Mouse (Mus musculus): ENCODE measurements around the gene Smc1b. TPM values are rescaled to one million over a fixed set of nuclear protein-coding genes. Genes with fewer than 3 reads are reported as not detected.
A peak's percentile ranks its signal among the peaks of the same experiment; 100 is the strongest.

Smc1b gene
- polyA plus RNA-seq, 1 experiment from 2014 or later, result 0.19 TPM

- no peak for ATAC-seq (ENCODE audit: low FRiP score)
Measured at GRCm38 (mm10) chr15:85161416-85161815, 29.7 kb upstream of the Smc1b start.

GRCm38 (mm10) chr15:85156198-85156597 lies 24.4 kb upstream of the Smc1b start:
- Histone ChIP-seq H3K9ac (replicated peaks) (no peak overlapping the region), H3K4me1 (peaks cover 3% of the 10 kb centered on the region; the same call in 1 of the 2 replicates), H3K27me3 (replicated peaks) (no peaks in the 10 kb centered on the region), H3K27ac (replicated peaks) (0 out of 2 replicates have a peak overlapping the region, but pooled peaks have one; percentile 9), H3K4me2 (no peak overlapping the region), H3K4me3 (replicated peaks) (no peak overlapping the region), H3K36me3 (no peaks in the 10 kb centered on the region), H3K9me3 (replicated peaks) (no peaks in the 10 kb centered on the region)
- ATAC-seq (ENCODE audit: low FRiP score), result no peak
- WGBS, result 63% methylated on average over 4 of the region's 4 CpGs

More at GRCm38 (mm10) chr15:85161416-85161815, 29.7 kb upstream of the Smc1b start:
- Histone ChIP-seq H3K4me3 (replicated peaks) (no peak overlapping the region), H3K9me3 (replicated peaks) (no peaks in the 10 kb centered on the region), H3K27me3 (replicated peaks) (no peaks in the 10 kb centered on the region), H3K36me3 (no peaks in the 10 kb centered on the region), H3K4me2 (no peak overlapping the region), H3K4me1 (peaks cover 6% of the 10 kb centered on the region), H3K9ac (replicated peaks) (no peak overlapping the region), H3K27ac (replicated peaks) (no peak overlapping the region)

GRCm38 (mm10) chr15:85154091-85154490 lies 22.3 kb upstream of the Smc1b start:
- H3K9me3 ChIP-seq (replicated peaks), result no peaks in the 10 kb centered on the region
- no peak overlapping the region for H3K27ac ChIP-seq (replicated peaks)
- no peaks in the 10 kb centered on the region; the same call in 1 of the 2 replicates for H3K27me3 ChIP-seq (replicated peaks)
- H3K4me2 ChIP-seq, result no peak overlapping the region
- ATAC-seq (ENCODE audit: low FRiP score), result no peak
- H3K36me3 ChIP-seq, result no peaks in the 10 kb centered on the region
- WGBS, result 91% methylated on average over 3 of the region's 3 CpGs
- H3K4me1 ChIP-seq, result peaks cover 3% of the 10 kb centered on the region; the same call in 1 of the 2 replicates
- H3K4me3 ChIP-seq (replicated peaks), result no peak overlapping the region
- H3K9ac ChIP-seq (replicated peaks), result no peak overlapping the region

GRCm38 (mm10) chr15:85152577-85152976 lies 20.8 kb upstream of the Smc1b start:
- no peak for ATAC-seq (ENCODE audit: low FRiP score)

GRCm38 (mm10) chr15:85151433-85151918 lies 19.7 kb upstream of the Smc1b start:
- no peak overlapping the region for H3K9ac ChIP-seq (replicated peaks)
- WGBS, result 27% methylated on average over 13 of the region's 13 CpGs
- H3K4me1 ChIP-seq, result peaks cover 1% of the 10 kb centered on the region; the same call in 1 of the 2 replicates
- H3K27ac ChIP-seq (replicated peaks), result no peak overlapping the region
- no peaks in the 10 kb centered on the region; the same call in 1 of the 2 replicates for H3K27me3 ChIP-seq (replicated peaks)
- peak; percentile 47; the same call in 1 of the 2 replicates for ATAC-seq (ENCODE audit: low FRiP score)
- H3K4me3 ChIP-seq (replicated peaks), result no peak overlapping the region
- H3K4me2 ChIP-seq, result 0 out of 2 replicates have a peak overlapping the region, but pooled peaks have one; percentile 13
- no peaks in the 10 kb centered on the region for H3K9me3 ChIP-seq (replicated peaks)
- H3K36me3 ChIP-seq, result no peaks in the 10 kb centered on the region

More at GRCm38 (mm10) chr15:85152577-85152976, 20.8 kb upstream of the Smc1b start:
- no peak overlapping the region for H3K4me2 ChIP-seq
- H3K9ac ChIP-seq (replicated peaks), result no peak overlapping the region
- H3K36me3 ChIP-seq, result no peaks in the 10 kb centered on the region
- H3K4me3 ChIP-seq (replicated peaks), result no peak overlapping the region
- 82% methylated on average over 3 of the region's 3 CpGs for WGBS
- H3K9me3 ChIP-seq (replicated peaks), result no peaks in the 10 kb centered on the region
- no peak overlapping the region for H3K27ac ChIP-seq (replicated peaks)
- peaks cover 3% of the 10 kb centered on the region; the same call in 1 of the 2 replicates for H3K4me1 ChIP-seq
- no peaks in the 10 kb centered on the region; the same call in 1 of the 2 replicates for H3K27me3 ChIP-seq (replicated peaks)

- no peak overlapping the region for H3K4me2 ChIP-seq
- ATAC-seq (ENCODE audit: low FRiP score), result no peak
- 95% methylated on average over 5 of the region's 5 CpGs for WGBS
Measured at GRCm38 (mm10) chr15:85144249-85144648, 12.5 kb upstream of the Smc1b start.

GRCm38 (mm10) chr15:85143747-85144146 lies 12.0 kb upstream of the Smc1b start:
- no peak overlapping the region for H3K4me3 ChIP-seq (replicated peaks)
- no peak overlapping the region for H3K27ac ChIP-seq (replicated peaks)
- no peak overlapping the region for H3K9ac ChIP-seq (replicated peaks)
- H3K36me3 ChIP-seq, result no peaks in the 10 kb centered on the region
- H3K4me1 ChIP-seq, result no peaks in the 10 kb centered on the region
- no peaks in the 10 kb centered on the region for H3K9me3 ChIP-seq (replicated peaks)
- 93% methylated on average over 1 of the region's 1 CpGs for WGBS
- H3K27me3 ChIP-seq (replicated peaks), result no peaks in the 10 kb centered on the region
- no peak overlapping the region for H3K4me2 ChIP-seq
- ATAC-seq (ENCODE audit: low FRiP score), result no peak

More at GRCm38 (mm10) chr15:85144249-85144648, 12.5 kb upstream of the Smc1b start:
- no peak overlapping the region for H3K4me3 ChIP-seq (replicated peaks)
- no peak overlapping the region for H3K9ac ChIP-seq (replicated peaks)
- H3K27me3 ChIP-seq (replicated peaks), result no peaks in the 10 kb centered on the region
- no peaks in the 10 kb centered on the region for H3K36me3 ChIP-seq
- H3K4me1 ChIP-seq, result no peaks in the 10 kb centered on the region
- H3K9me3 ChIP-seq (replicated peaks), result no peaks in the 10 kb centered on the region
- H3K27ac ChIP-seq (replicated peaks), result no peak overlapping the region

GRCm38 (mm10) chr15:85143161-85143560 lies 11.4 kb upstream of the Smc1b start:
- Histone ChIP-seq H3K27me3 (replicated peaks) (no peaks in the 10 kb centered on the region), H3K9ac (replicated peaks) (no peak overlapping the region), H3K36me3 (no peaks in the 10 kb centered on the region), H3K4me2 (no peak overlapping the region), H3K27ac (replicated peaks) (no peak overlapping the region), H3K4me1 (no peaks in the 10 kb centered on the region), H3K4me3 (replicated peaks) (no peak overlapping the region), H3K9me3 (replicated peaks) (no peaks in the 10 kb centered on the region)
- no peak for ATAC-seq (ENCODE audit: low FRiP score)
- 92% methylated on average over 11 of the region's 11 CpGs for WGBS

- H3K9me3 ChIP-seq (replicated peaks), result no peaks in the 10 kb centered on the region
- WGBS, result 78% methylated on average over 2 of the region's 2 CpGs
- H3K4me1 ChIP-seq, result no peaks in the 10 kb centered on the region
- no peaks in the 10 kb centered on the region for H3K27me3 ChIP-seq (replicated peaks)
- no peaks in the 10 kb centered on the region for H3K36me3 ChIP-seq
- H3K4me2 ChIP-seq, result no peak overlapping the region
- no peak overlapping the region for H3K27ac ChIP-seq (replicated peaks)
- no peak for ATAC-seq (ENCODE audit: low FRiP score)
- H3K9ac ChIP-seq (replicated peaks), result no peak overlapping the region
- H3K4me3 ChIP-seq (replicated peaks), result no peak overlapping the region
Measured at GRCm38 (mm10) chr15:85142441-85142840, 10.7 kb upstream of the Smc1b start.

- H3K9me3 ChIP-seq (replicated peaks), result no peaks in the 10 kb centered on the region
- no peaks in the 10 kb centered on the region for H3K4me1 ChIP-seq
- no peak overlapping the region for H3K9ac ChIP-seq (replicated peaks)
- WGBS, result 93% methylated on average over 10 of the region's 10 CpGs
- no peaks in the 10 kb centered on the region for H3K27me3 ChIP-seq (replicated peaks)
- ATAC-seq (ENCODE audit: low FRiP score), result no peak
- no peak overlapping the region for H3K4me2 ChIP-seq
- H3K27ac ChIP-seq (replicated peaks), result no peak overlapping the region
- H3K4me3 ChIP-seq (replicated peaks), result no peak overlapping the region
- no peaks in the 10 kb centered on the region for H3K36me3 ChIP-seq
Measured at GRCm38 (mm10) chr15:85141290-85141689, 9.5 kb upstream of the Smc1b start.

- H3K27ac ChIP-seq (replicated peaks), result no peak overlapping the region
- no peaks in the 10 kb centered on the region for H3K9me3 ChIP-seq (replicated peaks)
- no peak overlapping the region for H3K4me3 ChIP-seq (replicated peaks)
- no peak overlapping the region for H3K9ac ChIP-seq (replicated peaks)
- H3K4me2 ChIP-seq, result no peak overlapping the region
- peaks cover 11% of the 10 kb centered on the region for H3K4me1 ChIP-seq
- H3K36me3 ChIP-seq, result no peaks in the 10 kb centered on the region
- WGBS, result 60% methylated on average over 9 of the region's 9 CpGs
- no peak for ATAC-seq (ENCODE audit: low FRiP score)
- no peaks in the 10 kb centered on the region; the same call in 1 of the 2 replicates for H3K27me3 ChIP-seq (replicated peaks)
Measured at GRCm38 (mm10) chr15:85135143-85135542, 3.4 kb upstream of the Smc1b start.

- Histone ChIP-seq H3K36me3 (no peaks in the 10 kb centered on the region), H3K4me2 (peak overlapping the region; percentile 86), H3K27ac (replicated peaks) (no peak overlapping the region), H3K9me3 (replicated peaks) (no peaks in the 10 kb centered on the region), H3K27me3 (replicated peaks) (no peaks in the 10 kb centered on the region; the same call in 1 of the 2 replicates), H3K4me1 (peaks cover 11% of the 10 kb centered on the region), H3K4me3 (replicated peaks) (peak overlapping the region; percentile 46), H3K9ac (replicated peaks) (peak overlapping the region; percentile 40; the same call in 1 of the 2 replicates)
- WGBS, result 22% methylated on average over 10 of the region's 10 CpGs
- peak; percentile 11; the same call in 1 of the 2 replicates for ATAC-seq (ENCODE audit: low FRiP score)
Measured at GRCm38 (mm10) chr15:85132193-85132520, 393 bp upstream of the Smc1b start.

Measured in neural tube, embryonic 15.5 days (tissue).